Mouse (Mus musculus): ENCODE measurements around the gene Trf. TPM values are rescaled to one million over a fixed set of nuclear protein-coding genes. Genes with fewer than 3 reads are reported as not detected.

The Trf gene
- 100 to 1,000 TPM; 190 to 207 TPM for total RNA-seq (2021)
- long read RNA-seq, experiment 1, transcript Trf-201 (17 exons, 2,571 nt): major isoform, 287 of 311 reads
- long read RNA-seq, experiment 1, partial matches to known transcripts: 11 of 311 reads
- long read RNA-seq, experiment 1, other reads (novel, unspliced or antisense): 13 of 311 reads
- long read RNA-seq, experiment 2, transcript Trf-201 (17 exons, 2,571 nt): major isoform, 414 of 442 reads
- long read RNA-seq, experiment 2, partial matches to known transcripts: 10 of 442 reads
- long read RNA-seq, experiment 2, other reads (novel, unspliced or antisense): 17 of 442 reads

DNA sequence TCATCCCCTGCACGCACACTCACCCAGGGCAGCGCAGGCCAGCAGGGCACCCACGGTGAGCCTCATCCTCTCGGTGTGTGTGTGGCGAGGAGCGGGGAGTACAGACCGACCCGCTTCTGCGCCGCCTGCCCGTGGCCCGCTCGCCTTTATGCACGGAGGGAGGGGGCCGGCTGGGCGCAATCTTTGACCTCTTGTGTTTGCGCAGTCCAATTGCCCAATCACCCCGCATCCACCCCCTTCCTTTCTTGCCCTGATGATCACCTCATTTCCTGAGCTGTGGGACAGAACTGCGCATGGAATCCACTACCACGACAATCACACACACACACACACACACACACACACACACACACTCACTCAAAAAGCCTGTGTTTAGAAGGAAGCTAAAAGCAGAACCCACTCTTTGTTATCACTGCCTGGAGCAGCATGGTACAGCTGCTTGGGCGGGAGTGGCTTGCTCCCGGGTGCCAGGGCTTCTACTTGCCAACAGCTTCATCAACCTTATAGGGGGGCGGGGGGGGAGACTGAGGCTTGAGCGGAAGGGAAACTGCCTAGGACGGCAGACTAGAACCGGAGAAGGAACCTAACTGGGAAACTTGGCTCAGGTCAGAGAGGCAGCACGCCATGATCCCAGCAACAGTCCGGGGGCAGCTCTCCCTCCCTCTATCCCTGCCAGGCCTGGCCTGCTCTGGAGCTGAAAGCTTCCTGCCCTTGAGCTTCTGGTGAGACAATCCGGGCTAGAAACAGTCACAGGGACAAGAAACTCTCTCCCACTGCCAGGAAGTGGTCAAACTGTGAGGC, at the start of gene Trf, which contains the start of gene Gm20425:
Trf (minus strand) TSS at position 294 of the 801 bp plus-strand sequence.
Gm20425 (minus strand) TSS at position 157 of the 801 bp plus-strand sequence.
- no peak for TF ChIP-seq CTCF (conservative IDR thresholded peaks at IDR 0.05)

DNA sequence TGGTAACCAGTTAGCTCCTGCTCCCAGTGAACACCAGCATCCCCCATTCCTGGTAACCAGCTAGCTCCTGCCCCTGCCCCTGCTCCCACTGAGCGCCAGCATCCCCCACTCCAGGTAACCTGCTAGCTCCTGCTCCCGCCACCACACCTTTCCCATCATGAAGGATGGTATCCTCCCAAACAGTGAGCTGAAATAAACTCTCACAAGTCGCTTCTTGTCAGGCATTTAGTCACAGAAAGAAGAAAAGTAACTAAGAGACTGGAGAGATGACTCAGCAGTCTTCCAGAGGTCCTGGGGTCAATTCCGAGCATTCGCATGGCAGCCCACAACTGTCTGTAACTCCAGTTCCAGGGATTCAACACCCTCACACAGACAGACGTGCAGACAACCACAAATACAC, 46.6 kb upstream of the Trf start:
- Histone ChIP-seq H3K4me3 (no peak overlapping the region), H3K27ac (no peak overlapping the region)
- no peak for DNase-seq (ENCODE audit: low spot score in 2 of 2)
- no peak for TF ChIP-seq CTCF (conservative IDR thresholded peaks at IDR 0.05)

More for the DNA sequence above, at the start of gene Trf, which contains the start of gene Gm20425:
- Histone ChIP-seq H3K27ac (peak within 1 kb of the TSS; percentile 80), H3K4me3 (peak within 1 kb of the TSS; percentile 44)
- DNase-seq (ENCODE audit: low spot score in 2 of 2): peak; percentile 25 to 69

DNA sequence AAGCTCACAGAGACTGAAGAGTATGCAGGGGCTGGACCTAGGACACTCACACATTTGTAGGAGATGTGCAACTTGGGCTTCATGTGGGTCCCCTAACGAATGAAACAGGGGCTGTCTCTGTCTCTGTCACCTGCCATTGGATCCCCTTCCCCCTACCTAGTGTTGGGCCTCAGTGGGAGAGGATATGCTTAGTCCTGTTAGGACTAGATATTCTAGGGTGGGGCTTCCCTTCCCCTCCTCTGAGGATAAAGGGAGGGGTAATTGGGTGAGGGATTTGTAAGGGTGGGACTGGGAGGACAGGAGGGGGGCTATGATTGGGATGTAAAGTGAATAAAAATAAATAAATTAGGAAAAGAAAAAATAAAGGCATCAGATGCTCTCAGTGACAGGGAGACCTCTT, 45.4 kb upstream of the Trf start:
- Histone ChIP-seq H3K27ac (no peak overlapping the region), H3K4me3 (no peak overlapping the region)
- no peak for TF ChIP-seq CTCF (conservative IDR thresholded peaks at IDR 0.05)
- no peak for DNase-seq (ENCODE audit: low spot score in 2 of 2)

DNA sequence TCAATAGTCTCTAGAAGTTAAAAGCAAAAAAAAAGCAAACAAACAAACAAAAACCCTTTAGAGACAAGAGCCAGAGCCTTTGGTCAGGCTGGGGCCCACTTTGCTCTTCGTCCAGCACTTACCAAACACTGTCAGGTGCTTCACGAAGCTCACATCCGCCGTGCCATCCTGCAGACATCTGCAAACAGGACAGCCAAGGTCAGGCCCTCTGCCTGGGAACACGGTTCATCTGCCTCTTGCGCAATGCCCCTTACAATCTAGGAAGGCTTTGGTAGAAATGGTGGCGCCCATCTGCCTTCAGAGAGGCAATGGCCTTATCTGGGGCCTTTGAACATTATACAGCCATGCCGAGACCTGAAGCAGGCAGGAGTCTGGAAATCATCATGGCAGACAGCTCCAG, 44.6 kb upstream of the Trf start:
- DNase-seq (ENCODE audit: low spot score in 2 of 2): no peak
- H3K27ac ChIP-seq: no peak overlapping the region
- H3K4me3 ChIP-seq: no peak overlapping the region
- no peak for TF ChIP-seq CTCF (conservative IDR thresholded peaks at IDR 0.05)

DNA sequence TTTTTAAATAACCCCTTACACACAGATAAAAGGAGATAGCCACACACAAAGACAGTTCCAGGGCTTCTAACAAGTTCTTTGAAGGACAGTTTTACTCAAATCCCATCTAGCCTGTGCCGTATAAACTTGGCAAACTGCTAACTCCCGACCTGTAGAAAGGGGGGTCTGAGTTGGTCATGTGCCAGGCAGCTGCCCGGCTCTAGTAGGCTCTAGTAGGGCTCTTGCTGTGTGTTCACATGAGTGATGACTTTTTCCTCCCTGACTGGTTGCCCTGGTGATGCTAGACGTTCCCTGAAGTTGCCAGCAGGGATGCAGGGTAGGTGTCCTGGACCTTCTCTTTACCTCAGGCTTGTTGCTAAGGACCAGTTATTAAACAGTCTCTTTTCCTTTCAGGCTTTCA, 40.9 kb upstream of the Trf start:
- H3K4me3 ChIP-seq: no peak overlapping the region
- no peak for DNase-seq (ENCODE audit: low spot score in 2 of 2)
- TF ChIP-seq CTCF (conservative IDR thresholded peaks at IDR 0.05): no peak
- H3K27ac ChIP-seq: no peak overlapping the region

DNA sequence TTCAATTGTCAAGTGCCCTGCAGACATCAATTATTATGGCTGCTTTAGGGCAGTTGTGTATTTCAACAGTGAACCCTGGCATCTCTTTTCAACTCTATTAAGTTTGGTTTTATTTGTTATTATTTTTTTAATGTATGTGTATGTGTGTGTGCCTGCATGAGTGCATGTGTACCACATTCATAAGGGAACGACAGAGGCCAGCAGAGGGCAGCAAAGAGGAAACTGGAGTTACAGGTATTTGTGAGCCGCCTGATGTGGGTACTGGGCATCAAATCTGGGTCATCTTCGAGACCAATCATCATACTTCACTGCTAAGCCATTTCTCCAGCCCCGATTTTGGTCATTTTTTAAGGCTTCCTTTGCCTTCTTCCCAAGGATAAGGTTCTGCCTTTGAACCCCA, 35.5 kb upstream of the Trf start:
- no peak overlapping the region for H3K27ac ChIP-seq
- no peak for DNase-seq (ENCODE audit: low spot score in 2 of 2)
- peak; percentile 11; the same call in 1 of the 2 replicates for TF ChIP-seq CTCF (conservative IDR thresholded peaks at IDR 0.05)
- H3K4me3 ChIP-seq: no peak overlapping the region

DNA sequence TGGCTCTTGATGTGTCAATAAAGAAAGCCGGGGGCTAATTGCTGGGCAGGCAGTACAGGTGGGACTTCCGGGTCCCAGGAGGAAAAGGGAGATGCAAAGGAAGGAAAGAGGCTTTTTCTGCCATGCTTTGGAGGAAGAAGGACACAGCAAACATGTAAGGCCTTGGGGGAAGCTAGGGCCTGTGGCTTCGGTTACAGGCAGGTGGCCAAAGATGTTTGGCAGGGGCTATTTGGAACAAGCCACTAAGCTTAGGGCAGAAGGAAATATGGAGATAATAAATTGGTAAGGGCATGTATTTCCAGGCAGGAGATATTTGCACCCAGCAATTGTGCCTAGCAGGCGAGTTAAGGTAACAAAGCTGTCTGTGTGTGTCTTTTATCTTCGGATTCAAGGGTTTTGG, 22.7 kb upstream of the Trf start:
- Histone ChIP-seq H3K27ac (no peak overlapping the region), H3K4me3 (no peak overlapping the region)
- no peak for DNase-seq (ENCODE audit: low spot score in 2 of 2)
- no peak for TF ChIP-seq CTCF (conservative IDR thresholded peaks at IDR 0.05)

DNA sequence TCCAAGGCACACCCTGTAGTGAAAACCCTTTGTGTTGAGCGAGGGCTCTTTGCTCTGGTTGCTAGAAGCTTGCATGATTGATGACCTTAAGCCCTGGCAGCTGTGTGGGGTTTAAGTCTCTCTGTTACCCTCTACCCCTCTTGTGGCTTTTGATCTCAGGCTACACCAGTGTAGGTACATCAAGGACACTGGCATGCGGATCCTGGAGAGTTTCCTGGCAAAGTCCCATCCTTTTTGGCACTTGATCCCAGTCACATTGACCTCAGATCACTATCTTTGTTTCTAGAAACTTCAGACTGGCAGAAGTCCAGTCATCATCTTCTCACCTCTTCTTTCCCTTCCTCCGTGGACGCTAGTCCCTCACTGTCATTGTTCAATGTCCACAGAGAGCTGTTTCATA, 18.4 kb upstream of the Trf start:
- no peak for DNase-seq (ENCODE audit: low spot score in 2 of 2)
- Histone ChIP-seq H3K27ac (no peak overlapping the region), H3K4me3 (no peak overlapping the region)
- TF ChIP-seq CTCF (conservative IDR thresholded peaks at IDR 0.05): no peak

DNA sequence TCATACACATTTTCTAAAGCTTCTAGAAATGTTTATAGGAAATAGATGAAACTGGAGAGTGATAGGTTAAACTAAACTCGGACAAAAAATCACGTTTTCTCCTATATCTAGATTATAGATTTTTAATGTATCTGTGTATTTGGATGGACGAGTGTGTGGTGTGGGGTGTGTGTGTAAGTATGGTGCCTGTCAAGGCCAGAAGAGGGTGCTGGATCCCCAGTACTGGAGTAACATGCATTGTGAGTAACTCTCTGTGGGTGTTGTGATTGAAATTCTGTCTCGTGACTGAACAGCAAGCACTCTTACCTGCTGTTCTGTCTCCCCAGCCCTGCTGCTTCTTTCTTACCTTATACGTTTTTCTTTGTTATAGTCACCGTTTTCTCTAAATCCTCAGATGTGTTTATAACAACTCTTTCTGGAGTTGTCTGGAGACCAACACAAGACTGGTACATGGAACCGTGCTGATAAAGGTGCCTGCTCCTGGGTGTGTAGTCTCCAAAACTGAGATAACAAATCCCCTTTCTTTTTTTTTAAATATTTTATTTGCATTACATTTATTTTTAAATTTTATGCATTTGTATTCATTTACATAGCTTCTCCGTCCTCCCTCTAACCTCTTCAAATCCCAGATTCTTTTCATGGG, 16.4 kb upstream of the Trf start:
- TF ChIP-seq CTCF (conservative IDR thresholded peaks at IDR 0.05): peak; percentile 54
- Histone ChIP-seq H3K4me3 (no peak overlapping the region), H3K27ac (no peak overlapping the region)
- DNase-seq (ENCODE audit: low spot score in 2 of 2): no peak

DNA sequence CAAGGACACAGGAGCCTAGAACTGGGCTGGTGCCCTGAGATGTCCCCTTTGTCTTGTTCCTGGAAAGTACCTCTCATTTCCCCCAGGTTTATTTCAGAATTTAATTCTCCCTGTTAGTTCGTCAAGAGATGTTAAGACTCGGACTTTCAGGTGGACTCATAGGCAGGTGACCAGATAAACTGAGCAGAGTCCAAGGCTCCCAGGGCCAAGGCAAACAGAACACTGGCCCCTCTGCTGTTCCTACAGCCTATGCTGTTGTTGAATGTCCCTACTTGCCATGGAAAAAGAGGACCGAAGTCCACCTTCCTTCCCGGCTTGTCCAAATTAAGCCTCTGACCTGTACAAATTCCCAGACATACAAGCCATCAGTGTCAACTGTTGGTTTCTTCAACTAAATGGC, 13.4 kb upstream of the Trf start:
- no peak overlapping the region for H3K27ac ChIP-seq
- no peak for DNase-seq (ENCODE audit: low spot score in 2 of 2)
- no peak overlapping the region for H3K4me3 ChIP-seq
- no peak for TF ChIP-seq CTCF (conservative IDR thresholded peaks at IDR 0.05)

DNA sequence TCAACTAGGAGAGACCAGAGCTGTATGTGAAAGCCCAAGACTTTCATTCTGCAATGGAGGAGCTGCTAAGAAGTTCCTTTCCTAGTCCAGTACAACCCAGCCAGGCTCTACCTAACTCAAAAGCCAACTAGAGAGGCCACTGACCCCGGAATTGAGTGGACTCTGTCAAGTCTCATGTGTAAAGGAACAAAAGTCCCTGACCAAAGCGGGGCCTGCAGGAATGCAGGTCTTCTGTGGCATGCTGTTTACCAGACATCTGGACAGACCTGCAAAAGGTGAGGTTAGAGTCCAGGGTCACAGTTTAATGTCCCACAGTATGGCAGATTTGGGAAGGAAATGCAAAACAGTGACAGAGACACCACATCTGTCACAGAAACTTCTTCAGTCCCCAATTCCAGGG, 11.0 kb upstream of the Trf start:
- no peak overlapping the region for H3K27ac ChIP-seq
- no peak for DNase-seq (ENCODE audit: low spot score in 2 of 2)
- TF ChIP-seq CTCF (conservative IDR thresholded peaks at IDR 0.05): no peak
- no peak overlapping the region for H3K4me3 ChIP-seq

DNA sequence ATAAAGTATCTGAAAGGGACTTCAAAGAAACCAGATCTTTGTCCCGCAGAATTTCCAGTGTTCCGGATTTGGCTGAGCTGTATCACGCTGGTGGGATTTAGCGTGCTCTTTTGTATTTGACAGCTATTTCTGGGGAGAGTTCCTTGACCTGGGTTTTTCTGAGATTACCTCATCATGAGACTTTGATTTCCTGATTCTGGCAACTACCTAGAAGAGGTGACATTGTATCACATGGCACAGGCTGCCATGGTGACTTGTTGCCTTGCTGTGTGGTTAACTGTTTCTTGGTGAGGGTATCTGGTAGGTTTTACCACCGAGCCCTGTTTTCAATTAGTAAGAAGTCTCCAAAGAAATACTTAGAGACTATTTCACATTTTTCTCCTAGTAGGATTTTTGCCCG, 9.2 kb upstream of the Trf start:
- Histone ChIP-seq H3K27ac (no peak overlapping the region), H3K4me3 (no peak overlapping the region)
- DNase-seq (ENCODE audit: low spot score in 2 of 2): no peak
- TF ChIP-seq CTCF (conservative IDR thresholded peaks at IDR 0.05): no peak

DNA sequence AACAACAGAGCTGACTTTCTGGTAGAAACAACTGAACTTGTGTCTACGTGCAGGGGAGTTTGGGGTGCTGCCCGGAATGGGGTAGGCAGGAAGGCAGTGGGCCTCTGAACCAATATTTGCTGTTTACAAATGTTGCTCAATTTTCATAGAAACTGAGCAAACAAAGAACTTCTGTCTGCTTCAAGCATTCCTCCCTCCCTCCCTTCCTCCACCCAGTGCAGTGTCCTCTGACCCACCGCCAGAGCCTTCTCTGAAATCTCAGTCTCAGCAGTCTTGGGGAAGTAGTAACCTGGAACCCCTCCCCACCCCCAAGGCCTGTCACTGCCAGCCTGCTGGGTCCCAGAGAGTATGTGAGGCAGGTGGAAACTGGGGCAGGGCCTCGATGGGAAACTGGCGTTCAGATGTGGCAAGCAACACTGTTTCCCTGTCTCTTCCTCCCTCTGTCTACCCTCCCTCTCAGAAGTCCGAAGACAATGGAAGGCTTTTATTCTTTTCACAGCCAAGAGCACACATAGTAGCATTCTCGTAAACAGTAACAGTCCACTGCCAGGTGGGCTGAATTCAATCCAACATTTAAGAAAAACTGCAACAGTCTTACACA, 4.4 kb upstream of the Trf start:
- peak in 1 of 2 experiments; percentile 8 for DNase-seq (ENCODE audit: low spot score in 2 of 2)
- no peak overlapping the region for H3K4me3 ChIP-seq
- H3K27ac ChIP-seq: peak overlapping the region; percentile 65
- no peak for TF ChIP-seq CTCF (conservative IDR thresholded peaks at IDR 0.05)

Data from layer of hippocampus, adult 2 months (tissue).